Mouse (Mus musculus): ENCODE measurements around the gene Fbxo28. TPM values are rescaled to one million over a fixed set of nuclear protein-coding genes. Genes with fewer than 3 reads are reported as not detected.

Gene Fbxo28
- polyA plus RNA-seq (2015; fragmentation: Nextera tagmentation; extraction: Ambion mirVana) = 23.0 and 24.2 TPM in 2 replicates

DNA sequence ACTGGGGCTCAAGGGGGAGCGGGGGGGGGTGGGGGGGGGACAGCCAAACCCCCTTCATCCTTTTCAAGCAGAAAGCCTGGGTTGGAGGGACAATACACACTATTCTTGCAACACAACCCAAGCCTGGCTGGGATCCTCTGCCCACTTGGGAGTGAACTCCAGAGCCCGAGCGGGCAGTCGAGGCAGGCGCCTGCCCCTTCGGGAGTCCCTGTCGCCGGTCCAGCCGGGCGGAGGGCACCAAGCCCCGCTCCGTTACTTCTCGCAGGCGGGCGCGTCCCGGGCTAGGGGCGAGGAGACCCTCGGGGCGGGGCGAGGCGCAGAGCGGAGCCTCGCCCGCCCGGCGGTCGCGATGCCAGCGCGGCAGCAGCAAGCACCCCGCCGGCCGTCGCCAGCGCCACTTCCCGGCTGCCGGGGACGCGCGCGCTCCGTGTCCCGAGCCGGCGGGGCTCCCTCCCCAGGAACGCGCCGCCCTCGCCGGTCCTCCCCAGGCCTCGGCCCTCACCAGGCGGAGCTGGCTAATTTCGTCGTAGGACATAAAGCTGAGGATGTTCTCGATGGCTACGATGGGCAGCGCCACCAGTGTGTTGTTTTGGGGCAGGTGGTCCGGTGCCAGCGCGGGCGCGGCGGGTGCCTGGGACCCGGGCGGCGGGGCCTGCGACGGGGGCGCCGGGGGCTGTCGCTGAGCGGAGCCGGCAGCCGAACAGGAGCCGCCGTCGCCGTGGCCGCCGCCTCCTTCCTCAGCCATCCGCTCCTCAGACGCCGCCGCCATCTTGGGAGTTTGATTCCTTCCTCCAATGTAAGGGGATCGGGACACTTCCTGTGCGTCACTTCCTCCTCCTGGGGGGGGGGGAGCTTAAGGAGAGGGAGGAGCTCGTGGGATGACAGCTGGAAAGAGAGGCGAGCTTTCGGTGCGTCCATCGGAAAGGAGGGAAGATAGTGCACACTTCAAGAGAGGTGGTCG, at the start of gene Fbxo28:
Gene Fbxo28 (minus strand): TSS at position 809 of the 961 bp plus-strand sequence.
- Histone ChIP-seq H3K4me3 (peak within 1 kb of the TSS; percentile 94), H3K4me2 (peak within 1 kb of the TSS; percentile 68), H3K9me3 (no peaks in the 10 kb centered on the region), H3K27ac (replicated peaks) (peak within 1 kb of the TSS; percentile 94), H3K36me3 (no peaks in the 10 kb centered on the region), H3K9ac (peak within 1 kb of the TSS; percentile 96), H3K27me3 (no peaks in the 10 kb centered on the region), H3K4me1 (replicated peaks) (peaks cover 30% of the 10 kb centered on the region)
- under 1% methylated on average over 79 of the region's 93 CpGs for WGBS
- peak; percentile 96 for ATAC-seq (ENCODE audit: low FRiP score, low read depth)

DNA sequence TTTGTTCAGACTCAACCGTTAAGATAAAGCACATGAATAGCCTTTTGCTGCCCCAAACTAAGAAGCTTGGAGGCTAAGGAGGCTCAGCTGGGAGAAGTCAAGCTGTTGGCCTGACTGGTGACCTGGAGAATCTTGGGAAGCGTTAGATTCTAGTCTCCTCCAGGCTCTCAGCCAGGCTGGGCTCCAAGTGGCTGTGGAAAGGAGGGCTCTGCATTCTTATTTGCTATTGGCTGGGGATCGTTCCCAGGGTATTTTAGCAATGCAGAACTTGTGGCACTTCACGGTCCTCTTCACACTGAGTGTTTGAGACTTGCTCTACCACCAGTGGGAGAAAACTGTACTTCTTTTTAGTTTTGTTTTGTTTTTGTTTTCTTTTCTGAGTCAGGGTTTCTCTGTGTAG, 47.3 kb upstream of the Fbxo28 start:
- 47% methylated on average over 4 of the region's 4 CpGs for WGBS
- no peak overlapping the region for H3K9ac ChIP-seq
- no peak for ATAC-seq (ENCODE audit: low FRiP score, low read depth)
- no peak overlapping the region for H3K4me3 ChIP-seq
- no peak overlapping the region for H3K4me2 ChIP-seq
- no peaks in the 10 kb centered on the region for H3K36me3 ChIP-seq
- H3K27ac ChIP-seq (replicated peaks) = no peak overlapping the region
- no peaks in the 10 kb centered on the region for H3K27me3 ChIP-seq
- H3K4me1 ChIP-seq (replicated peaks) = no peaks in the 10 kb centered on the region
- H3K9me3 ChIP-seq = no peaks in the 10 kb centered on the region

DNA sequence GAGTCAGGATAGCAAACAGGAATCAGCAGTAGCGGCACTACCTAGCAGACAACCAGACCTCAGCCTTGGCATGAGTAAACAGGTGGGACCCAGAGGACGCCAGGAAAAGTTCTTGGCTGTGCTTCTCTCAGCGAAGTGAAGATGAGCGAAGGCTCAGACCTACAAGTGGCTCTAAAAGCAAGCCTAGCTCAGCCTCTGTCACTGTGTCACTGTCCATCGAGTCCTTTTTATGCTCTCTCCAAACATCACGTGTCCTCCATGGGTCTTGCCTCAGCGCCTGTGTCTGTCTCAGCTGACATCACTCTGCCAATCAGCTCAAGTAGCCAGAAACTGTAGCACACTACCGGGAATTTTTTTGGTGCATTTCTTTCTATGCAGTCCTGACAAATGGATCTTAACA, 45.0 kb upstream of the Fbxo28 start:
- Histone ChIP-seq H3K27me3 (no peaks in the 10 kb centered on the region), H3K4me3 (no peak overlapping the region), H3K4me2 (no peak overlapping the region), H3K36me3 (no peaks in the 10 kb centered on the region), H3K9me3 (no peaks in the 10 kb centered on the region), H3K4me1 (replicated peaks) (no peaks in the 10 kb centered on the region), H3K9ac (no peak overlapping the region), H3K27ac (replicated peaks) (no peak overlapping the region)
- no peak for ATAC-seq (ENCODE audit: low FRiP score, low read depth)
- WGBS = 90% methylated on average over 8 of the region's 8 CpGs

DNA sequence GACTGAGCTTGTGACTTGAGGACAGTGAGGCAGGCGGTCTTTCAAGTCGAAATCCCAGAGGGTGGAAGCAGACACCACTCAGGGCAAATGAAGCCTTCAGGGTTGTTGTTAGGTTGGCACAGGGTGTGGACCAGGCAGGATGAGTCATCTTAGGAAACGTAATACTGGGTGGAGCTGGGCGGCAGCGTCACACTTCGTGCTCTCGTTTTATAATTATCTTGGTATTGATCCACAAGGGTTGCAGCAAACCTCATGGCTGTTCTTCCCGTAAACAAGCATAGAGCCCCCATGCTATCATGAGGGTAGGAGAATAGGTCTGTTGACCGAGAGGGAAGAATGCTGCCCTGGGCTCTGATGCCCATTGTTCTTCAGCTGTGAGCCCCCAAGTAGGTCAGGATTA, 41.7 kb upstream of the Fbxo28 start:
- H3K36me3 ChIP-seq = no peaks in the 10 kb centered on the region
- no peak for ATAC-seq (ENCODE audit: low FRiP score, low read depth)
- no peak overlapping the region for H3K4me3 ChIP-seq
- no peaks in the 10 kb centered on the region for H3K9me3 ChIP-seq
- no peak overlapping the region for H3K9ac ChIP-seq
- no peak overlapping the region for H3K27ac ChIP-seq (replicated peaks)
- no peaks in the 10 kb centered on the region for H3K4me1 ChIP-seq (replicated peaks)
- no peaks in the 10 kb centered on the region for H3K27me3 ChIP-seq
- H3K4me2 ChIP-seq = no peak overlapping the region
- WGBS = 58% methylated on average over 9 of the region's 9 CpGs

DNA sequence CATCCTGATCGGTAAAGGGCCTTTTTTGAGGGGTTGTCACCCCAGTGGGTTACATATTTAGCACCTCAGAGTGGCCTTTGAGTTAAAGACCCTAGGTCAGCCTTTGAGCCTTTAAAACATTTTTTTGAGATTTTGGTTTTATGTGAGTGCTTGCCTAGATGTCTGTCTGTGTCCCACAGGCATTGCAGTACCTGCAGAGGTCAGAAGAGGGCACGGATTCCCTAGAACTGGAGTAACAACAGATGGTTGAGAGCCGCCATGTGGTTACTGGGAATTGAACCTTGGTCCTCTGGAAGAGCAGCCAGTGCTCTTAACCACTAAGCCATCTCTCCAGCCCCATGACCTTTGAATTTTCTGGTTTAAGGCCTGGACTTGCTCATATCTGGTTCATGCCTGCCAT, 39.9 kb upstream of the Fbxo28 start:
- Histone ChIP-seq H3K4me1 (replicated peaks) (no peaks in the 10 kb centered on the region), H3K27ac (replicated peaks) (no peak overlapping the region), H3K36me3 (no peaks in the 10 kb centered on the region), H3K4me3 (no peak overlapping the region), H3K9ac (no peak overlapping the region), H3K9me3 (no peaks in the 10 kb centered on the region), H3K4me2 (no peak overlapping the region), H3K27me3 (no peaks in the 10 kb centered on the region)
- no peak for ATAC-seq (ENCODE audit: low FRiP score, low read depth)
- WGBS = 83% methylated on average over 3 of the region's 3 CpGs

DNA sequence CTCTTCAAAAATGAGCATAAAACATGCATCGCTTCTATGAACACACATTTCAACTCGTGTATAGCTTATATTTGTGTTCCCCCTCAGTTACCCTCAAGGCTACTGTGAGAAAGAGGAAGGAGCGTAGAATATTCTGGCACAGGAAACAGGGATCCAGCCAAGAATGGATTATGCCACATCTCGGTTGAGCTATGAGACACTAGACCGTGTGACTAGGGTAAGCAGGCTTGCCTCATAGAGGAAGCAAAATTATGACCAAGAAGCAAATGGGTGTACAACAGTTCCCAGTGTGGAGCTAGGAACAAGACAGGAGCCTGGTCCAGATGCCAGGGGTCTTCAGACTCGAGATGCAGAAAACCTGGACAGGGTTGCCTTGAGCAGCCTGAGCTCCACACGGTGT, 39.3 kb upstream of the Fbxo28 start:
- Histone ChIP-seq H3K27ac (replicated peaks) (no peak overlapping the region), H3K27me3 (no peaks in the 10 kb centered on the region), H3K4me1 (replicated peaks) (no peaks in the 10 kb centered on the region), H3K4me2 (no peak overlapping the region), H3K4me3 (no peak overlapping the region), H3K9me3 (no peaks in the 10 kb centered on the region), H3K36me3 (no peaks in the 10 kb centered on the region), H3K9ac (no peak overlapping the region)
- ATAC-seq (ENCODE audit: low FRiP score, low read depth) = no peak
- WGBS = 84% methylated on average over 7 of the region's 7 CpGs

DNA sequence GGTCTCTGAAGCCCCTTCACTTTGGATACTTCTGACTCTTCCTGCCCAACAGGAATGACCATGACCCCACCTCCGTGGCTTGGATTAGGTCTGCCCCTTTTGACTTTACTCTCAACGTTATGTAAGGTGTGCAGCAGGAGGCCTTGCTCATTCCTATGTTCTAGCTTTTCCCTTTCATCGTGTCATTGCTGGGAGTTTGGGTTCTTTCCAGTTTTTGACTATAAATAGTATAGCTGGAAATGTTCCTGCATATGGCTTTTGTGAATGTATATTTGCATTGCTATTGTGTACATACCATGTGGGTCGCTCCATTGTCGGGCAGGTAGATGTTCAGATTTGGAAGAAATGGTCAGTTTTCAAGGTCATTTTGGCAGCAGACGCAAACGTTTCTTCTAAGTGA, 37.4 kb upstream of the Fbxo28 start:
- 85% methylated on average over 7 of the region's 7 CpGs for WGBS
- ATAC-seq (ENCODE audit: low FRiP score, low read depth) = no peak

DNA sequence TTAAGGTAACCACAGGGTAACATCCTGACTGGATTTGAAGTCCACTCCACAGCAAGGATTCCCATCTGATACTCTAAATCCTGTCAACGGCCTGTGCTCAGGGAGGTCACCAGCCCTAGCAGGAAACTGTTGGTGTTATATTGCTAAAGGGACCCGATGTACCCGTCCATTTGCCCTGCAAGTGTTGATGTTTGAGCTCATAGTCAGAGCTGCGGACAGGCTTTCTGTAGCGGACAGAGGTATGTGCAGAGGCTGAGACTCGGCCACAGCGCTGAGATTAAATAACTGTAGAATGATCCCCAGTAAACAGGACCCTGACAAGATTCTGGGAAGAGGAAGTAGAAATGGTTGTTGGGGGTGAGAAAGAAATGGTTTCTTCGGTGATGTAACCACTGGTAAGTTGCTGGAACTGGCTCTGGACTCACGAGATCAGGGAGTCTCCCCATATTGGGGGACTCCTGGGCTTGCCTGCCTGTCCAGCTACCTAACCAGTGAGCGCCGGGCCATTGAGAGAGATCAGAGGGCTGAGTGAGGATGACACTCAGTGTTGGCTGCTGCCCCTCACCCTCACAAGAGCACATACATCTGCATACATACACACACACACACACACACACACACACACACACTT, 36.9 kb upstream of the Fbxo28 start:
- Histone ChIP-seq H3K9ac (no peak overlapping the region), H3K27ac (replicated peaks) (no peak overlapping the region), H3K27me3 (no peaks in the 10 kb centered on the region), H3K4me1 (replicated peaks) (no peaks in the 10 kb centered on the region), H3K36me3 (no peaks in the 10 kb centered on the region), H3K4me3 (no peak overlapping the region), H3K4me2 (no peak overlapping the region), H3K9me3 (no peaks in the 10 kb centered on the region)
- 84% methylated on average over 11 of the region's 11 CpGs for WGBS
- no peak for ATAC-seq (ENCODE audit: low FRiP score, low read depth)

More for the DNA sequence above, 37.4 kb upstream of the Fbxo28 start:
- no peaks in the 10 kb centered on the region for H3K9me3 ChIP-seq
- H3K9ac ChIP-seq = no peak overlapping the region
- H3K4me1 ChIP-seq (replicated peaks) = no peaks in the 10 kb centered on the region
- no peak overlapping the region for H3K4me2 ChIP-seq
- H3K4me3 ChIP-seq = no peak overlapping the region
- no peaks in the 10 kb centered on the region for H3K27me3 ChIP-seq
- H3K36me3 ChIP-seq = no peaks in the 10 kb centered on the region
- H3K27ac ChIP-seq (replicated peaks) = no peak overlapping the region

DNA sequence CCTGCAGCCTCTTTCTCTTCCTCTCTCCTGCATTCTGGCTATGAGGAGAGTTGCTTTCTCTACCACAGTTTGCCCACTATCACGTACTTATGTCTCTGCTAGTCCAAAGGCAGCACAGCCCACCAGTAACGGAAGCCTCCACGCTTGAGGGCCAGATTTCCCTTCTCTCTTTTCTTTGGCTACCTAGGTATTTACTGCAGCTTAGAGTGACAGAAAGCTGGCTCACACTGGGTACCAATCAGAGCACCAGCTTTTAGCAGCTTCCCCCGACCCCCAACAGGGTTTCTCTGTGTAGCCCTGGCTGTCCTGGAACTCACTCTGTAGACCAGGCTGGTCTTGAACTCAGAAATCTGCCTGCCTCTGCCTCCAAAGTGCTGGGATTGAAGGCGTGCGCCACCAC, 36.1 kb upstream of the Fbxo28 start:
- Histone ChIP-seq H3K4me2 (no peak overlapping the region), H3K4me3 (no peak overlapping the region), H3K27ac (replicated peaks) (no peak overlapping the region), H3K9ac (no peak overlapping the region), H3K36me3 (no peaks in the 10 kb centered on the region), H3K4me1 (replicated peaks) (no peaks in the 10 kb centered on the region), H3K27me3 (no peaks in the 10 kb centered on the region), H3K9me3 (no peaks in the 10 kb centered on the region)
- ATAC-seq (ENCODE audit: low FRiP score, low read depth) = no peak
- 84% methylated on average over 6 of the region's 6 CpGs for WGBS

DNA sequence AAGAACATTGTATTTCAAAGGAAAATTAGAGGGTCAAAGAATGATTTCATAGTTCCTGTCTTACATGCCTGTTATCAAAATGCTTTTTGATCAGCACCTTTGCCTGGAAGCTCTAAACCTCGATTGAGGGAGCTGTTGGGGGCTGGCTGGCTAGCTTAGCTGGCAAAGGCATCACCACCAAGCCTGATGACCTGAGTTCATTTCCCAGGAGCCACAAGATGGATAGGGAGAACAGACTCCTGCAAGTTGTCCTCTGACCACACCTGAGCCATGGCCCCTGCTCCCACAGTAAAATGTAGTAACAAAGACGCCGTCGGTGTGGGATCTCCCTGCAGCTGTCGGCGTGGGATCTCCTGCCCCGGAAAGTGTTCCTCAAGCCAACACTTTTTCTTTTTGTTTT, 35.4 kb upstream of the Fbxo28 start:
- no peaks in the 10 kb centered on the region for H3K36me3 ChIP-seq
- no peaks in the 10 kb centered on the region for H3K9me3 ChIP-seq
- H3K27ac ChIP-seq (replicated peaks) = no peak overlapping the region
- H3K4me1 ChIP-seq (replicated peaks) = no peaks in the 10 kb centered on the region
- no peak overlapping the region for H3K9ac ChIP-seq
- ATAC-seq (ENCODE audit: low FRiP score, low read depth) = no peak
- H3K4me3 ChIP-seq = no peak overlapping the region
- H3K4me2 ChIP-seq = no peak overlapping the region
- no peaks in the 10 kb centered on the region for H3K27me3 ChIP-seq
- WGBS = 76% methylated on average over 7 of the region's 7 CpGs

DNA sequence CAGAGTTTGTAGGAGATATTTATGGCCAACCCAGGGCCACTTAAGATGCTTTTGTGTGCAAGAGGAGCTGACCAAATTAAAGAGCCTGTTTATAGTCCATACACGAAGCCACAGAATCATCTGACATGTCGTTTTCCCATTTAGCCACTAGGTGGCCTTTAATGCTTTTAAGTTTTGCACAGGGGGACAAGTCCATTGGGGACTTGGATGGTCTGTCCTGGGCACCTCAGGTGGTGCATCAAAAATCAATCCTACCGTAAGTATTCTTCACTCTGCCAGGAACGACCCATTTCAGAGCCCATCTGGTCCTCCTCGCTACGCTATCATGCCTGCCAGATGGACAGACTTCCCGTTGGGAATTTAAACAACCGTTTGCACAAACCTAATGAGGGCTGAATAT, 34.8 kb upstream of the Fbxo28 start:
- Histone ChIP-seq H3K4me2 (peak overlapping the region; percentile 27; the same call in 1 of the 2 replicates), H3K9me3 (no peaks in the 10 kb centered on the region)

DNA sequence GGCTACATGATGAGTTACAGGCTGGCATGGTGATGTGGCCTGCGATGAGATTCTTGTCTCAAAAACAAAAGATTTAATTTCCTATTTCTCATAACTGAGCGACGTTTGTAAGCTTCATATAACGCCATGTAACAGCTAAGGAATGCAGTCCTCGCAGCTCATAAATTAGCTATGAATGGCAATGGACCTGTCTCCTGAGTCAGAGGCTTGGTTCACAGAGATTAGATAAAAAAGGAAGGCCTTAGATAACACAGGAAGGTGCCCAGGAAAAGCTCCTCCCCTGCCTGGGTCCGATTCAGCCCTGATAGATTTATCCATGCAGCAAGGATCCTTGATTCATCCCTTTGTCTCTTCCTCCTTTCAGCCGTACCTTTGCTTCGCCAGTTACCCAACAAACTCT, 30.5 kb upstream of the Fbxo28 start:
- Histone ChIP-seq H3K4me3 (no peak overlapping the region), H3K9ac (no peak overlapping the region), H3K36me3 (no peaks in the 10 kb centered on the region), H3K4me1 (replicated peaks) (no peaks in the 10 kb centered on the region), H3K27ac (replicated peaks) (no peak overlapping the region), H3K4me2 (no peak overlapping the region), H3K9me3 (no peaks in the 10 kb centered on the region), H3K27me3 (no peaks in the 10 kb centered on the region)
- ATAC-seq (ENCODE audit: low FRiP score, low read depth) = no peak
- 81% methylated on average over 8 of the region's 8 CpGs for WGBS

More for the DNA sequence above, 34.8 kb upstream of the Fbxo28 start:
- Histone ChIP-seq H3K27me3 (no peaks in the 10 kb centered on the region), H3K27ac (replicated peaks) (no peak overlapping the region), H3K4me3 (no peak overlapping the region), H3K9ac (no peak overlapping the region), H3K4me1 (replicated peaks) (no peaks in the 10 kb centered on the region), H3K36me3 (no peaks in the 10 kb centered on the region)
- 10% methylated on average over 8 of the region's 8 CpGs for WGBS
- 0 out of 2 replicates have a peak, but pooled peaks have one; percentile 54 for ATAC-seq (ENCODE audit: low FRiP score, low read depth)

All from hindbrain, embryonic 15.5 days (tissue).